Mouse (Mus musculus): ENCODE measurements around the gene Xcl1.
"Not testable (repeated sequence)": the region's sequence is repeated elsewhere in the genome, so short reads cannot be mapped to it uniquely, and the experiment has no call there.

Xcl1 gene

GRCm38 (mm10) chr1:164935477-164936044 is at the start of gene Xcl1:
Gene Xcl1, minus strand, starts transcription at chr1:164935527.
- DNase-seq: no peak

- not testable (repeated sequence) for DNase-seq
These were observed 49.4 kb upstream of the Xcl1 start for GRCm38 (mm10) chr1:164984681-164985080.

- no peak for DNase-seq
These were observed 42.0 kb upstream of the Xcl1 start for GRCm38 (mm10) chr1:164977351-164977750.

GRCm38 (mm10) chr1:164975729-164976128 is 40.4 kb upstream of the Xcl1 start:
- DNase-seq: no peak

- DNase-seq: no peak
These were observed 39.9 kb upstream of the Xcl1 start for GRCm38 (mm10) chr1:164975276-164975675.

- no peak for DNase-seq
These were observed 38.5 kb upstream of the Xcl1 start for GRCm38 (mm10) chr1:164973790-164974189.

- DNase-seq: no peak
These were observed 38.0 kb upstream of the Xcl1 start for GRCm38 (mm10) chr1:164973341-164973740.

- DNase-seq: no peak
These were observed 37.4 kb upstream of the Xcl1 start for GRCm38 (mm10) chr1:164972744-164973143.

- no peak for DNase-seq
These were observed 30.9 kb upstream of the Xcl1 start for GRCm38 (mm10) chr1:164966095-164966698.

GRCm38 (mm10) chr1:164960610-164961009 is 25.3 kb upstream of the Xcl1 start:
- DNase-seq: no peak

GRCm38 (mm10) chr1:164959787-164960385 is 24.6 kb upstream of the Xcl1 start:
- peak in 1 of 2 experiments; percentile 3 for DNase-seq

GRCm38 (mm10) chr1:164959160-164959559 is 23.8 kb upstream of the Xcl1 start:
- no peak for DNase-seq

- DNase-seq: no peak
These were observed 22.6 kb upstream of the Xcl1 start for GRCm38 (mm10) chr1:164957974-164958373.

GRCm38 (mm10) chr1:164956725-164957399 is 21.5 kb upstream of the Xcl1 start:
- DNase-seq: no peak

GRCm38 (mm10) chr1:164955452-164956196 is 20.3 kb upstream of the Xcl1 start:
- DNase-seq: no peak

GRCm38 (mm10) chr1:164953574-164953973 is 18.2 kb upstream of the Xcl1 start:
- no peak for DNase-seq

- DNase-seq: no peak
These were observed 733 bp upstream of the Xcl1 start for GRCm38 (mm10) chr1:164936060-164936459.

- no peak for DNase-seq
These were observed 1.7 kb downstream of the Xcl1 start for GRCm38 (mm10) chr1:164933441-164934188.

- no peak for DNase-seq
These were observed 4.2 kb downstream of the Xcl1 start for GRCm38 (mm10) chr1:164931135-164931534.

GRCm38 (mm10) chr1:164930006-164930405 is 5.3 kb downstream of the Xcl1 start:
- no peak for DNase-seq

- no peak for DNase-seq
These were observed 8.7 kb downstream of the Xcl1 start for GRCm38 (mm10) chr1:164926534-164927160.

- peak; percentile 82 to 85 for DNase-seq
These were observed 30.3 kb downstream of the Xcl1 start for GRCm38 (mm10) chr1:164905047-164905446.
